Mouse (Mus musculus) stomach, embryonic 16.5 days (tissue): ENCODE measurements around the gene Srrm2. TPM values are rescaled to one million over a fixed set of nuclear protein-coding genes. Genes with fewer than 3 reads are reported as not detected.

Experiments
- ATAC-seq: fragments of 200-750 bp; cut with Nextera tagmentation; 2 replicates; pipeline ENCODE4 v1.8.0; 2017; ENCODE audit warnings: moderate number of reproducible peaks, moderate TSS enrichment; ENCODE audit not compliant: insufficient read depth, low FRiP score
- H3K27ac ChIP-seq: fragments of 300-500 bp; sonication (generic); 2 replicates; pipeline ENCODE4 v1.5.1; 2014; ENCODE audit warnings: low read length
- H3K27me3 ChIP-seq: fragments of 300-500 bp; sonication (generic); 2 replicates; pipeline ENCODE4 v1.6.1; 2014; ENCODE audit warnings: low read length, control low read depth, mixed read lengths; ENCODE audit not compliant: control insufficient read depth, insufficient read depth
- H3K36me3 ChIP-seq: fragments of 300-500 bp; sonication (generic); 2 replicates; pipeline ENCODE4 v1.6.1; 2014; ENCODE audit warnings: low read length; ENCODE audit not compliant: control insufficient read depth, insufficient read depth
- H3K4me1 ChIP-seq: fragments of 300-500 bp; sonication (generic); 2 replicates; pipeline ENCODE4 v1.6.1; 2014; ENCODE audit warnings: low read length, control low read depth, mixed read lengths; ENCODE audit not compliant: control insufficient read depth, insufficient read depth
- H3K4me2 ChIP-seq: fragments of 300-500 bp; sonication (generic); 2 replicates; pipeline ENCODE4 v1.6.1; 2014; ENCODE audit warnings: low read depth, low read length, mixed read lengths
- H3K4me3 ChIP-seq: fragments of 300-500 bp; sonication (generic); replicated peaks from 2 replicates; pipeline ENCODE4 v1.5.1; 2014; ENCODE audit warnings: mild to moderate bottlenecking, low read length
- H3K9ac ChIP-seq: fragments of 300-500 bp; sonication (generic); 2 replicates; pipeline ENCODE4 v1.6.1; 2014; ENCODE audit warnings: low read length
- H3K9me3 ChIP-seq: fragments of 300-500 bp; sonication (generic); replicated peaks from 2 replicates; pipeline ENCODE4 v1.6.1; 2016; ENCODE audit warnings: low read length, control low read depth; ENCODE audit not compliant: control insufficient read depth
- WGBS: fragments of 180-500 bp; shearing (Covaris S2); extraction: QIAGEN DNeasy Blood & Tissue Kit; methylation state at CpG from one replicate; pipeline ENCODE4 v1.1.7; 2014; 5-methylcytosine and 5-hydroxymethylcytosine counted together
- polyA plus RNA-seq: library from polyadenylated mRNA; unstranded; fragments of >200 nt; fragmentation: Nextera tagmentation; extraction: Ambion mirVana; gene quantifications from 2 replicates; pipeline ENCODE4 v1.2.1, GENCODE M21; 2015

Srrm2 gene
- polyA plus RNA-seq, 1 experiment from 2014 or later = 350 TPM

- Histone ChIP-seq H3K9ac (peak within 1 kb of the TSS; percentile 85), H3K4me2 (peak within 1 kb of the TSS; percentile 85), H3K4me1 (peaks cover 14% of the 10 kb centered on the region), H3K4me3 (peak within 1 kb of the TSS; percentile 88), H3K9me3 (no peaks in the 10 kb centered on the region), H3K27ac (peak within 1 kb of the TSS; percentile 97), H3K27me3 (peaks cover 7% of the 10 kb centered on the region), H3K36me3 (peaks cover 18% of the 10 kb centered on the region)
- ATAC-seq = peak; percentile 97
- under 1% methylated on average over 24 of the region's 42 CpGs for WGBS
These were observed 38.8 kb downstream of the Srrm2 start, which contains the start of gene Elob for GRCm38 (mm10) chr17:23829064-23829619. TSS of gene Elob (minus strand) at chr17:23829136.

DNA sequence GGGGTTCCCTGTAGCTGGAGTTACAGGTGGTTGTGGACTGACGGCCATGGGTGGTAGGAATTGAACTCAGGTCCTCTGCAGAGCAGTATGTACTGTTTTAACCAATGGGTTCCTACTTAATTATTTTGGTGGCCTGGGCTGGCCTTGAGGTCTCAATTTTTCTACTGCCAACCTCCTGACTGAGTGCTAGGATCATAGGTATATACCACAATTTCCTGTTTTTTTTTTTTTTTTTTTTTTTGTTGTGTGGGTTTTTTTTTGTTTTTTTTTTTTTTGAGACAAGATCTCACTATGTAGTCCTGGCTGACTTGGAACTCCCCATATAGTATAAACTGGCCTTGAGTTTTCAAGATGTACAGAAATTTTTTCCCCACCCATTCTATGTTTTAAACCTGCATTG, 40.9 kb downstream of the Srrm2 start:
- H3K9me3 ChIP-seq = no peaks in the 10 kb centered on the region
- H3K4me3 ChIP-seq = no peak overlapping the region
- H3K36me3 ChIP-seq = peaks cover 3% of the 10 kb centered on the region; the same call in 1 of the 2 replicates
- H3K9ac ChIP-seq = no peak overlapping the region
- no peak overlapping the region for H3K27ac ChIP-seq
- H3K4me2 ChIP-seq = no peak overlapping the region
- no peak for ATAC-seq
- H3K4me1 ChIP-seq = peaks cover 14% of the 10 kb centered on the region
- WGBS = 90% methylated on average over 1 of the region's 1 CpGs
- peaks cover 7% of the 10 kb centered on the region for H3K27me3 ChIP-seq

DNA sequence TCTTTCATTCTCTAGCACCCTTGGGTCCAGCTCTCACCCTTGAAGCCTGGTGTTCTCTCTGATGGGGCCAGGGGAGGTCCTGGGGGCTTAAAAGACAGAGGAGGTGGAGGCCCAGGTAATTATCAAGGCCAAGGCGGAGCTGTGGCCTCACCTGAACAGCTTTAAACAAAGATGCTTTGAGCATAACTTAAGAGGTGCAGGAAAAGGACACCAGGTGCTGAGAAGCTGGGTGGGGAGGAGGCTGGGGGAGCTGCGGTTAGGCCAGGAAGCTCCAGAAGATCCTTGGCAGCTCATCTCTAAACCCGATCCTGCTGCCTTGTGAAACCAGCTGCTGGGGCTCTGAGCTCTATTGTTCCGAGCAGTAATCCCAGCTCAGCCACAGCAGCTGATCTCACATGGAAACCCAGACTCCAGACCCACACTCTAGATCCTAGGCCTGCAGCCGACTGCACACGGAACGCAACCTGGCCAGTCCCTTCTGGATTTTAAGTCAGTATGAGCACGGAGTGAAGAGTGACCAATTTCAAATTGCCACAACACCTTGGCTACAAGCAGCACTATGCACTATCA, 45.8 kb downstream of the Srrm2 start, which contains the start of gene Prss33:
Gene Prss33 (minus strand): TSS at position 51 of the 570 bp plus-strand sequence.
- WGBS = 56% methylated on average over 8 of the region's 8 CpGs
- Histone ChIP-seq H3K4me1 (no peaks in the 10 kb centered on the region), H3K9ac (no peak within 1 kb of the TSS), H3K36me3 (no peaks in the 10 kb centered on the region), H3K27me3 (peaks cover 7% of the 10 kb centered on the region), H3K9me3 (no peaks in the 10 kb centered on the region), H3K4me3 (no peak within 1 kb of the TSS), H3K27ac (no peak within 1 kb of the TSS), H3K4me2 (no peak within 1 kb of the TSS)
- ATAC-seq = no peak

GRCm38 (mm10) chr17:23841145-23841544, 50.8 kb downstream of the Srrm2 start:
- WGBS = 32% methylated on average over 4 of the region's 4 CpGs

DNA sequence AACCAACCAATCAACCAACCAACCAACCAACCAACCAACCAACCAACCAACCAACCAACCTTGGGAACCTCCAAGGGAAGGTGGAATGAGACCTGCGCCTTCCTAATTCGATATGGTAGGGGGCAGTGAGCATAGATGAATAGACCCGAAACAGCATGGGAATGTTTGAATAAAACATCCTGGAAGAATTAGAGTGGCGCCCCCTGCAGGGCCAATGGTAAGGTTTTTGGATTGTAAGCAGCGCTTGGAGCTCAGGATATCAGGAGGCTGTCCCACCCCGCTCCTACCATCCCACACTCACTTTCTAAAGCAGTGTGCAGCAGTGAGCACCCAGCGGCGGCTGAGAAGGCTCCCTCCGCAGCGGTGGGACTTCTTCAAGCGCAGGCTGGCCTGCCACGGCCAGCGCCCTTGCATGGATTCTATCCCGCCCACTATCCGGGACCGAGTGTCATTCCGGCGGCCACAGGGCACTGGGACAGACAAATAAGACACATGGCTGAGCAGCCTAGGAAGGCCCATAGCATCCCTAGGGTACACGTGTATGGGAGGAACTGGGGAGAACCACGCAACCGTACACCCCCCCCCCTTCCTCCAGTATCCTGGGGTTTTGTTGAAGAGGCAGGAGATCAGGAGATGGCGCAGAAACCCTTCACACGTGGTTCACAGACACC, 52.9 kb downstream of the Srrm2 start:
- no peaks in the 10 kb centered on the region for H3K9me3 ChIP-seq
- H3K27ac ChIP-seq = no peak overlapping the region
- H3K27me3 ChIP-seq = no peaks in the 10 kb centered on the region
- H3K9ac ChIP-seq = no peak overlapping the region
- WGBS = 50% methylated on average over 23 of the region's 23 CpGs
- no peaks in the 10 kb centered on the region for H3K4me1 ChIP-seq
- no peak for ATAC-seq
- H3K36me3 ChIP-seq = no peaks in the 10 kb centered on the region
- no peak overlapping the region for H3K4me2 ChIP-seq
- no peak overlapping the region for H3K4me3 ChIP-seq

More at GRCm38 (mm10) chr17:23841145-23841544, 50.8 kb downstream of the Srrm2 start:
- Histone ChIP-seq H3K9ac (no peak overlapping the region), H3K27ac (peak overlapping the region; percentile 40), H3K9me3 (no peaks in the 10 kb centered on the region), H3K4me3 (no peak overlapping the region), H3K36me3 (no peaks in the 10 kb centered on the region), H3K4me1 (no peaks in the 10 kb centered on the region), H3K4me2 (no peak overlapping the region), H3K27me3 (no peaks in the 10 kb centered on the region)
- ATAC-seq = 0 out of 2 replicates have a peak, but pooled peaks have one; percentile 4

DNA sequence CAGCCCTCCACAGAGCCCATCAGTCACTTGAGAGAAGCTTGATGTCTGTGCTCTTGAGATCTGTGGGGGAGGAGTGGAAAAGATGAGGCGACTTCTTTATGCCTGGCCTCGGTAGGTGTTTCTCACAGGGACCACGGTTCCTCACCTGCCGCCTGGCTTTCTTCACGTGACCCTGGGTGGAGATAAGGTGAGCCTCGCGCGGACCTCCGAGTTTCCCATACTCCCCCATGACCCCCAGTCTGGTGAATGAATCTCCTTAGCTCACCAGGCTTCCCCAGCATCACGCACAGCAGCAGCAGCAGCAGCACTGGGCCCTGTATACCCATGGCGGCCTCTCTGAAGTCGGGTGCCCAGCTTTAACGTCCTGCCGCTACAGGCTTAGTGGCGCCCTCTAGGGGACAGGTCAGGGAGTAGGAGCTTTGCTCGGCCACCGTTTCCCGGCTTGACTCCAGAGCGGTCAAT, 53.5 kb downstream of the Srrm2 start, which contains the start of the genes Prss32 and Prss41:
Gene Prss32 (plus strand): TSS at position 44 of the 462 bp plus-strand sequence.
Gene Prss41 (minus strand): TSS at position 361 of the 462 bp plus-strand sequence.
- Histone ChIP-seq H3K27ac (no peak within 1 kb of the TSS), H3K9ac (no peak within 1 kb of the TSS), H3K36me3 (no peaks in the 10 kb centered on the region), H3K27me3 (no peaks in the 10 kb centered on the region), H3K4me2 (peak within 1 kb of the TSS; percentile 30; the same call in 1 of the 2 replicates), H3K4me1 (no peaks in the 10 kb centered on the region), H3K9me3 (no peaks in the 10 kb centered on the region), H3K4me3 (no peak within 1 kb of the TSS)
- WGBS = 13% methylated on average over 19 of the region's 19 CpGs
- ATAC-seq = no peak

GRCm38 (mm10) chr17:23850028-23850427, 59.7 kb downstream of the Srrm2 start:
- H3K9me3 ChIP-seq = no peaks in the 10 kb centered on the region
- H3K4me3 ChIP-seq = no peak overlapping the region
- no peak overlapping the region for H3K4me2 ChIP-seq
- no peaks in the 10 kb centered on the region for H3K36me3 ChIP-seq
- H3K4me1 ChIP-seq = no peaks in the 10 kb centered on the region
- 68% methylated on average over 2 of the region's 2 CpGs for WGBS
- ATAC-seq = no peak
- no peak overlapping the region for H3K27ac ChIP-seq
- no peak overlapping the region for H3K9ac ChIP-seq
- no peaks in the 10 kb centered on the region for H3K27me3 ChIP-seq

DNA sequence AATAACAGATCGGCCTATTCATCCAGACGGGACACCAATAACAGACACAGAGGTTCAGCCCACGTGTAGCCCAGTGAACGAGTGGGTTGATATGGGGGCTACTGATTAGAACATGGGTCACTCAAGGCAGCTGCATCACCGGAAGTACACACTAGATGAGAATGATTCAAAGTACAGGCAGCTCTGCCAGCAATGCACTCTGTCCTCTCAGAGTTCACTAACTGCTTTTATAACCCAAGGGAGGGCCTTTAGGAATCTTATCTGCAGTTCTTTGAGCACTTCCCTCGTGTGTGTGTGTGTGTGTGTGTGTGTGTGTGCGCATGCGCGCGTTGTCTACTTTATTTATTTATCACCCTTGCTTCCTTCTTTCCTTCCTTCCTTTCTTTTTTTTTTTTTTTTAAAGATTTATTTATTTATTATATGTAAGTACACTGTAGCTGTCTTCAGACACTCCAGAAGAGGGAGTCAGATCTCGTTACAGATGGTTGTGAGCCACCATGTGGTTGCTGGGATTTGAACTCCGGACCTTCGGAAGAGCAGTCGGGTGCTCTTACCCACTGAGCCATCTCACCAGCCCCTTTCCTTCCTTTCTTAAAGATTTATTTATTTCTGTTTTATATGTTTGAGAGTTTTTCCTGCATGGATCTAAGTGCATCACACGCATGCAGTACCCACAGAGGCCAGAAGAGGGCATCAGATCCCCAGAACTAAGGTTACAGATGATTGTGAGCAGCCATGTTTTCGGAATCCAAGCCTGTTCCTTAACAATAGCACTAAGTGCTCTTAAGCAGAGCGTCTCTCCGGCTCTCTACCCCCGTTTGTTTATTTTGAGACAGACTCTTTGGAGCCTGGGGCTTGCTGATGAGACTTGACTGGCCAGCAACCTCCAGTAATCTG, 60.8 kb downstream of the Srrm2 start:
- Histone ChIP-seq H3K4me1 (no peaks in the 10 kb centered on the region), H3K27me3 (no peaks in the 10 kb centered on the region), H3K4me2 (no peak overlapping the region), H3K27ac (no peak overlapping the region), H3K36me3 (no peaks in the 10 kb centered on the region), H3K9me3 (no peaks in the 10 kb centered on the region), H3K4me3 (no peak overlapping the region), H3K9ac (no peak overlapping the region)
- 52% methylated on average over 18 of the region's 19 CpGs for WGBS
- no peak; the same call in 1 of the 2 replicates for ATAC-seq
